Mouse (Mus musculus): ENCODE measurements around the gene Grk6. TPM values are rescaled to one million over a fixed set of nuclear protein-coding genes. Genes with fewer than 3 reads are reported as not detected.

Grk6 gene
- polyA plus RNA-seq, 1 experiment from 2014 or later = 42.7 TPM

GRCm38 (mm10) chr13:55505810-55506209 lies 60.9 kb downstream of the Grk6 start:
- no peak for ATAC-seq (ENCODE audit: low FRiP score)
- DNase-seq (ENCODE audit: low spot score) = no peak
- Histone ChIP-seq H3K4me2 (replicated peaks) (no peak overlapping the region), H3K36me3 (replicated peaks; ENCODE audit: control insufficient read depth, insufficient read depth) (peaks cover 84% of the 10 kb centered on the region), H3K4me1 (replicated peaks; ENCODE audit: control insufficient read depth, insufficient read depth, low read length) (peaks cover 6% of the 10 kb centered on the region), H3K27me3 (ENCODE audit: control insufficient read depth, insufficient read depth, low read length) (no peaks in the 10 kb centered on the region), H3K9me3 (ENCODE audit: control insufficient read depth, low read length) (no peaks in the 10 kb centered on the region), H3K27ac (no peak overlapping the region), H3K9ac (no peak overlapping the region), H3K4me3 (replicated peaks; ENCODE audit: low read length) (no peak overlapping the region)
- 95% methylated on average over 9 of the region's 9 CpGs for WGBS

- 91% methylated on average over 10 of the region's 10 CpGs for WGBS
- H3K9me3 ChIP-seq (ENCODE audit: control insufficient read depth, low read length) = no peaks in the 10 kb centered on the region
- DNase-seq (ENCODE audit: low spot score) (no peak), ATAC-seq (ENCODE audit: low FRiP score) (no peak)
- no peak overlapping the region for H3K9ac ChIP-seq
- no peak overlapping the region for H3K27ac ChIP-seq
- H3K4me2 ChIP-seq (replicated peaks) = no peak overlapping the region
- H3K36me3 ChIP-seq (replicated peaks; ENCODE audit: control insufficient read depth, insufficient read depth) = peaks cover 80% of the 10 kb centered on the region
- no peak overlapping the region for H3K4me3 ChIP-seq (replicated peaks; ENCODE audit: low read length)
- peaks cover 15% of the 10 kb centered on the region for H3K4me1 ChIP-seq (replicated peaks; ENCODE audit: control insufficient read depth, insufficient read depth, low read length)
- no peaks in the 10 kb centered on the region for H3K27me3 ChIP-seq (ENCODE audit: control insufficient read depth, insufficient read depth, low read length)
These were observed 61.8 kb downstream of the Grk6 start for GRCm38 (mm10) chr13:55506697-55507096.

GRCm38 (mm10) chr13:55507877-55508276 lies 63.0 kb downstream of the Grk6 start:
- no peak overlapping the region for H3K9ac ChIP-seq

GRCm38 (mm10) chr13:55508531-55508930 lies 63.7 kb downstream of the Grk6 start:
- Histone ChIP-seq H3K9ac (no peak overlapping the region), H3K27me3 (ENCODE audit: control insufficient read depth, insufficient read depth, low read length) (no peaks in the 10 kb centered on the region), H3K27ac (no peak overlapping the region), H3K9me3 (ENCODE audit: control insufficient read depth, low read length) (no peaks in the 10 kb centered on the region), H3K4me2 (replicated peaks) (no peak overlapping the region), H3K4me3 (replicated peaks; ENCODE audit: low read length) (no peak overlapping the region), H3K36me3 (replicated peaks; ENCODE audit: control insufficient read depth, insufficient read depth) (peaks cover 65% of the 10 kb centered on the region), H3K4me1 (replicated peaks; ENCODE audit: control insufficient read depth, insufficient read depth, low read length) (peaks cover 26% of the 10 kb centered on the region)
- WGBS = 94% methylated on average over 10 of the region's 10 CpGs
- DNase-seq (ENCODE audit: low spot score) (no peak), ATAC-seq (ENCODE audit: low FRiP score) (no peak)

More at GRCm38 (mm10) chr13:55507877-55508276, 63.0 kb downstream of the Grk6 start:
- WGBS = 65% methylated on average over 11 of the region's 11 CpGs
- Histone ChIP-seq H3K4me2 (replicated peaks) (no peak overlapping the region), H3K9me3 (ENCODE audit: control insufficient read depth, low read length) (no peaks in the 10 kb centered on the region), H3K36me3 (replicated peaks; ENCODE audit: control insufficient read depth, insufficient read depth) (peaks cover 71% of the 10 kb centered on the region), H3K4me1 (replicated peaks; ENCODE audit: control insufficient read depth, insufficient read depth, low read length) (peaks cover 24% of the 10 kb centered on the region), H3K27me3 (ENCODE audit: control insufficient read depth, insufficient read depth, low read length) (no peaks in the 10 kb centered on the region), H3K27ac (no peak overlapping the region), H3K4me3 (replicated peaks; ENCODE audit: low read length) (no peak overlapping the region)
- ATAC-seq (ENCODE audit: low FRiP score) = no peak
- DNase-seq (ENCODE audit: low spot score) = no peak

DNA sequence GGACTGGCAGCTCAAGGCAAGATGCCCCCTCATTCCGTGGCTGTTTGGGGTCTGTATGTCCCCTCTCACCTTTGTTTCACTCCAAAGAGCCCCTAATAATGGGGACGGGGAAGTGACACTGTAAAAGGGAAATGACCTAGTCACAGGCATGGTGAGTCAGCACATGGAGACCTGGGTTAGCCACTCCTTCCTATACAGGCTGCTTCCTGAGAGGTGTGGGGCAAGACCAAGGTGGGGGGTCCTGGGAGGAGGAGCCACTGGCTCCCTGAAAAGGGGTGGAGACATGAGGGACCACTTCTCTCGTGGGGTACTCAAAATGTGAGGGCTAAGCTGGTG lies 65.4 kb downstream of the Grk6 start:
- H3K9ac ChIP-seq = peak overlapping the region; percentile 39; the same call in 1 of the 2 replicates
- peaks cover 31% of the 10 kb centered on the region for H3K4me1 ChIP-seq (replicated peaks; ENCODE audit: control insufficient read depth, insufficient read depth, low read length)
- no peak for DNase-seq (ENCODE audit: low spot score)
- H3K36me3 ChIP-seq (replicated peaks; ENCODE audit: control insufficient read depth, insufficient read depth) = peaks cover 47% of the 10 kb centered on the region
- H3K4me3 ChIP-seq (replicated peaks; ENCODE audit: low read length) = no peak overlapping the region
- no peak for ATAC-seq (ENCODE audit: low FRiP score)
- 39% methylated on average over 3 of the region's 3 CpGs for WGBS
- H3K4me2 ChIP-seq (replicated peaks) = peak overlapping the region; percentile 78; the same call in 1 of the 2 replicates
- H3K9me3 ChIP-seq (ENCODE audit: control insufficient read depth, low read length) = no peaks in the 10 kb centered on the region
- no peaks in the 10 kb centered on the region for H3K27me3 ChIP-seq (ENCODE audit: control insufficient read depth, insufficient read depth, low read length)
- H3K27ac ChIP-seq = peak overlapping the region; percentile 59; the same call in 1 of the 2 replicates

Small RNAs within 50 kb of the gene (microRNA-seq; reads per million reads assigned to microRNA genes)
- 0.48 reads per million for gene Mir6943
- gene Mir6944 = 54.2 reads per million, percentile 45 among the genes with 10 or more reads in this experiment
- gene Mir6945 = 2.1 reads per million, percentile 7 among the genes with 10 or more reads in this experiment

Other genes with a start within 250 kb of the Grk6 start
- 53.9 and 70.7 TPM in 2 replicates for gene Nsd1, start 235.3 kb upstream of the Grk6 start, polyA plus RNA-seq (2014; fragmentation: Nextera tagmentation; extraction: Ambion mirVana)
- gene Prelid1, start 124.6 kb upstream of the Grk6 start, polyA plus RNA-seq (2014; fragmentation: Nextera tagmentation; extraction: Ambion mirVana) = 347 and 348 TPM in 2 replicates
- 92.6 and 95.8 TPM in 2 replicates for gene Rab24, start 123.1 kb upstream of the Grk6 start, polyA plus RNA-seq (2014; fragmentation: Nextera tagmentation; extraction: Ambion mirVana)
- 8.4 and 8.7 TPM in 2 replicates for gene Mxd3, start 115.2 kb upstream of the Grk6 start, polyA plus RNA-seq (2014; fragmentation: Nextera tagmentation; extraction: Ambion mirVana)
- 44.8 and 49.2 TPM in 2 replicates for gene Lman2, start 82.3 kb upstream of the Grk6 start, polyA plus RNA-seq (2014; fragmentation: Nextera tagmentation; extraction: Ambion mirVana)
- gene Rgs14, start 75.3 kb upstream of the Grk6 start, polyA plus RNA-seq (2014; fragmentation: Nextera tagmentation; extraction: Ambion mirVana) = 0.40 and 0.72 TPM in 2 replicates
- 0.14 TPM in 1 of 2 replicates, not detected in the other for gene Slc34a1, start 46.9 kb upstream of the Grk6 start, polyA plus RNA-seq (2014; fragmentation: Nextera tagmentation; extraction: Ambion mirVana)
- 0.81 and 1.5 TPM in 2 replicates for gene Pfn3, start 29.8 kb upstream of the Grk6 start, polyA plus RNA-seq (2014; fragmentation: Nextera tagmentation; extraction: Ambion mirVana)
- gene F12, start 18.3 kb upstream of the Grk6 start, polyA plus RNA-seq (2014; fragmentation: Nextera tagmentation; extraction: Ambion mirVana) = 0.09 and 0.34 TPM in 2 replicates
- gene Prr7, start 19.2 kb downstream of the Grk6 start, polyA plus RNA-seq (2014; fragmentation: Nextera tagmentation; extraction: Ambion mirVana) = 6.3 and 8.9 TPM in 2 replicates
- 406 and 416 TPM in 2 replicates for gene Dbn1, start 43.0 kb downstream of the Grk6 start, polyA plus RNA-seq (2014; fragmentation: Nextera tagmentation; extraction: Ambion mirVana)
- gene Pdlim7, start 68.6 kb downstream of the Grk6 start, polyA plus RNA-seq (2014; fragmentation: Nextera tagmentation; extraction: Ambion mirVana) = 139 and 141 TPM in 2 replicates
- gene Dok3, start 84.2 kb downstream of the Grk6 start, polyA plus RNA-seq (2014; fragmentation: Nextera tagmentation; extraction: Ambion mirVana) = 3.8 and 5.7 TPM in 2 replicates
- gene Ddx41, start 91.6 kb downstream of the Grk6 start, polyA plus RNA-seq (2014; fragmentation: Nextera tagmentation; extraction: Ambion mirVana) = 49.5 and 51.1 TPM in 2 replicates
- 41.4 and 47.4 TPM in 2 replicates for gene Fam193b, start 126.0 kb downstream of the Grk6 start, polyA plus RNA-seq (2014; fragmentation: Nextera tagmentation; extraction: Ambion mirVana)
- 45.7 and 53.6 TPM in 2 replicates for gene Tmed9, start 128.7 kb downstream of the Grk6 start, polyA plus RNA-seq (2014; fragmentation: Nextera tagmentation; extraction: Ambion mirVana)
- gene B4galt7, start 154.8 kb downstream of the Grk6 start, polyA plus RNA-seq (2014; fragmentation: Nextera tagmentation; extraction: Ambion mirVana) = 18.3 and 25.3 TPM in 2 replicates
- 105 and 107 TPM in 2 replicates for gene Caml, start 177.9 kb downstream of the Grk6 start, polyA plus RNA-seq (2014; fragmentation: Nextera tagmentation; extraction: Ambion mirVana)
- 24.8 and 25.6 TPM in 2 replicates for gene Ddx46, start 190.0 kb downstream of the Grk6 start, polyA plus RNA-seq (2014; fragmentation: Nextera tagmentation; extraction: Ambion mirVana)
- gene B230219D22Rik, start 248.1 kb downstream of the Grk6 start, polyA plus RNA-seq (2014; fragmentation: Nextera tagmentation; extraction: Ambion mirVana) = 96.0 and 101 TPM in 2 replicates